Mouse (Mus musculus) testis, adult 2 months (tissue): ENCODE measurements around the gene Gm9964.

ENCODE experiments used
- CTCF ChIP-seq: fragments of 200-500 bp; IDR thresholded peaks from 2 replicates; pipeline ENCODE4 v1.5.1; 2012; ENCODE audit warnings: low read depth, mild to moderate bottlenecking, inconsistent platforms, low read length, moderate library complexity; ENCODE audit not compliant: control insufficient read depth, insufficient read depth, insufficient replicate concordance
- POLR2A ChIP-seq: fragments of 200-500 bp; IDR thresholded peaks from 2 replicates; pipeline ENCODE4 v1.6.1; 2012; ENCODE audit warnings: low read depth, mild to moderate bottlenecking, inconsistent platforms, low read length, moderate library complexity; ENCODE audit not compliant: control insufficient read depth

DNA sequence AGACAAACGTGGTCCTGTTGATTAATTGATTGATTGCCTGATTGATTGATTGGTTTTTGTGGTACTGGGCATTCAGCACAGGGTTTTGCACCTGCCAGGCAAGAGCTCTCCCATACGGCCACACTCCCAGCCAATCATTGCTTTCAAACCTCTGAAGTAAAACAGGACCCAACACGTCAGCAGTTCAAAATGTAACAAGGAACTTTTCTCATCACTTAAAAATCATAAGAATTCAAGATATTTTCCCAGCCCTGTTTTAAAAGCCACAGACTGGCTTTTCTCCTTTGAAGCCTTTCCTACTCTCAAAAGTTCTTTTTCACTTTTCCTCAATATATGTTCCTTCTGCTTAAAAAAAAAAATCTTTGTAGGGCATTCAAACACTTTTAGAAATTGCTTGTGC lies 32.3 kb downstream of the Gm9964 start:
- TF ChIP-seq CTCF: no peak
- TF ChIP-seq POLR2A: no peak
